Mouse (Mus musculus): ENCODE data around the gene Tbx15.

GRCm38 (mm10) chr3:99246629-99247028, 6.4 kb downstream of the Tbx15 start:
- TF ChIP-seq CTCF (IDR thresholded peaks at IDR 0.05; ENCODE audit: control insufficient read depth, insufficient read depth, low read length) (no peak), POLR2A (IDR thresholded peaks at IDR 0.05; ENCODE audit: borderline replicate concordance, control insufficient read depth, low read depth, low read length) (no peak)

All from bone marrow, adult 2 months (tissue).